Mouse (Mus musculus) brain, embryonic 14.5 days (tissue): Measurements from ENCODE around the gene Grid1.

Source experiments
- CTCF ChIP-seq: fragments of 200-500 bp; IDR thresholded peaks from 2 replicates; pipeline ENCODE4 v1.5.1; 2012; ENCODE audit warnings: inconsistent platforms, mild to moderate bottlenecking, moderate library complexity, borderline replicate concordance; ENCODE audit not compliant: insufficient read depth, insufficient read length; ENCODE audit errors: extremely low read depth
- POLR2A ChIP-seq: fragments of 200-500 bp; IDR thresholded peaks from 2 replicates; pipeline ENCODE4 v1.6.1; 2012; ENCODE audit warnings: mild to moderate bottlenecking, inconsistent platforms, borderline replicate concordance; ENCODE audit not compliant: poor library complexity, insufficient read depth, insufficient read length, severe bottlenecking; ENCODE audit errors: extremely low read depth

- TF ChIP-seq CTCF: no peak
- no peak for TF ChIP-seq POLR2A
Measured at GRCm38 (mm10) chr14:34919221-34919620, 99.3 kb downstream of the Grid1 start.
